Mouse (Mus musculus) embryo, embryonic 10.5 days (tissue): ENCODE results near the gene Atp6v1b1.

Source experiments
- DNase-seq: peaks from one replicate; pipeline ENCODE4 v3.0.0-alpha.2; 2015; ENCODE audit warnings: low spot score

Gene Atp6v1b1

DNA sequence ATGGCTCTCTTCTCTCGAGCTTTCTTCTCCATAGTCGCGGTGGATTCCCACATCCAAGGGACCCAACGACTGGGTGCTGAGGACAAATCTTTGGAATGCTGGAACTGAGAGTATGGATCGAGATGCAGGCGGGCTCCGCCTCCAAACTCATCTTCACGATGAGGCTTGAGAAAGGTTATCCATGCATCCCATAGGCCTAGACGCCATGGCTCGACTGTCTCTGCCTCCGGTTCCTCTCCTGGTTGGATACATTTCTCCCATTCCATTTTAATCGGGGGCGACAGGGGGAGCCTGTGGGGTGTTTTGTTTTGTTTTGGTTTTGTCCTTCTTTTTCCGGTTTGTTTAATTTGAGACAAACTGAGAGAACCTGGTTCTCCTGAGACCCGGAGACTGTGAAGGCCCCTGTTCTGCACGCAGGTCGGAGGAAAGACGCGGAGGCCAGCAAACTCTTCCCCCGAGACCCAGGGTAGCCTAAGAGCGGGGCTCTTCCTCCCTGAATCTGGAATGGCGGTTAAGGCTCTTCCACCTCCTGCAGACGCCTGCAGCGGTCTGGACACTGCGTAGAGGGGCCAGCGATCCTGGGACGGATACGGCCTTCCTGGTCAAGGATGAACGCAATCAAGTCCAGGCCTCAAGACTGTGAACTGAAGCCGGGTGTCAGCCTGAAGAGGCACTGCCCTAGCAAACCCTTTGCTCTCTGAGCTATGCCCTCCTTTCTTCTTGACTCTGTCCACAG lies 27.2 kb upstream of the Atp6v1b1 start:
- DNase-seq = peak; percentile 69

DNA sequence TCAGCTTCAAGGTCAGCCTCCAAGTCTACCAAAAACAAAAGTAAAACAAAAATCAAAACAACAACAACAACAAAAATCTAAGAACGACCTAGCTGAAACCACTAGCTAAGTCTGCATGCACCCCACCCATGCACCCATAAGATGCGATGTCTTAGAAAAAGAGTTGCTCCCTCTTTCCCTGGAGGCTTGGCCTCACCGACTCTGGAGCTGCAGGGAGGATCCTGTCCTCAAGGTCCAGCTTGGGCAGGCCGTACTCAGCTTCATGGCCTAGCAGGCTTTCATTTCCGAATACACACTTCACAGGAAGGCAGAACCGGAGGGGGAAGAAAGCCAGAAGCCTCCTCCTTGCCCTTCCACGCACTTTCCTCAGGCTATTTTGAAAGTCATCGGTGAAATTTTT lies 25.8 kb upstream of the Atp6v1b1 start:
- peak; percentile 56 for DNase-seq

DNA sequence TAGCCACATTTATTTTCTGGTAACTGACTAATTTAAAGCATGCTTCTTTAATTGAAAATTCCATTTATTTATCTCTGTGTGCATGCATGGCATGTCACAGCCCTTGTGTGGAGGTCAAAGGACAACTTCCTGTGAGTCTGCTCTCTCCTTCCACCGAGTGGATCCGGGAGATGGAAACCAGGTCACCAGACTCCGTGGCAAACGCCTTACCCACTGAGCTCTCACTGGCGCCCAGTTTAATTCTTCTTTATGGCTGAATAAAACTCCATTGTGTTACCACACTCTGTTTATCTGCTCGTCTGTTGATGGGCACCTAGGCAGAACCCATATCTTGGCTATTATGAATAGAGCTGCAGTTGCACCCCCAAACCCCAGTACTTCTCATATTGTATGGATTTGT lies 20.3 kb upstream of the Atp6v1b1 start:
- DNase-seq = no peak

DNA sequence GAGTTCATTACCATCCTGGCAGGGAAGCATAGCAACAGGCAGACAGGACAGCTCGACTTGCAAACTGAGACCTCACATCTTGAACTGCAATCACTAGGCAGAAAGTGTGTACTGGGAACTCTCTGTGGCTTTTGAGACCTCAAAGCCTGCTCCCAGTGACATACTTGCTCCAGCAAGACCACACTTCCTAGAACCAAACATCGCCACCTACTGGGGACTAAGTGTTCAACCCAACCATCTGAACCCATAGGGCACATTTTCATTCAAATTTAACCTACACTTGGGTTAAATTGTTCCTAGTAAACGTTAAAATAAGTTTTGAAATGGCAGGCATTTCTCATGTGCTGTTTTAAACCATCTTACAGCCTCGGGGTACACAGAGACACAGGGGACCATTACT lies 15.6 kb upstream of the Atp6v1b1 start:
- DNase-seq = no peak

DNA sequence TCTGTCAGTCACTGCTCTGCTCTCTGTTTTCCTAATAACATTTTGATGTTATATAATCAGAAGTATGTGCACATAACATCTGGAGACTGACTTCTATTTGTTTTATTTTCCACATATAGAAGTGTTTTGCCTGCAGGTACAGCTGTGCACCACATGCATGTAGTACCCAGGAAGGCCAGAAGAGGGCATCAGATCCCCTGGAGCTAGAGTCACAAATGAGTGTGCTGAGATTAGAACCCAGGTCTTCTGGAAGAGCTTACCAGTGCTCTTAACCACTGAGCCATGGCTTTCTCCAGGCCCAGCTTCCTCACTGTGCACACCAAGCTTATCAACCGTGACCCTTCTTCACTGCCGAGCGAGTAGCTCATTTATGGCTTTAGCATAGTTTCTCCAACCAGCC lies 14.3 kb upstream of the Atp6v1b1 start:
- DNase-seq = no peak

- no peak for DNase-seq
These were observed 13.3 kb upstream of the Atp6v1b1 start for GRCm38 (mm10) chr6:83729350-83729970.

DNA sequence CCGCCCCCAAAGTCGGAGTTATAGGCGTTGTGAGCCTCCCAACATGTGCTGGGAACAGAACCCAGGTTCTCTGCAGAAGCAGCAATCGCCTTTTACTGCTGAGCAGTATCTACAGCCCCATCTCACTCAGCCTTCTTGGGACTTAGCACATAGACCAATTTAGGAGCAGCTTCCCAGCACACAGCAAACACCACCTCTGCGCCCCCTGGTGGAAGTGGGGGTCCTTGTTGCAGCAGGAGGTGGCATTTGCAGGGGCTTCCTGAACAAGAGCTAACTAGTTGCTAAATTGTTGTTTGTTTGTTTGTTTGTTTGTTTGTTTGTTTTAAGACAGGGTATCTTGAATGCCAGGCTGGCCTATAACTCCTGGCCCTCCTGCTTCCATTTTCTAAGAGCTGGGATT lies 11.7 kb upstream of the Atp6v1b1 start:
- DNase-seq = peak; percentile 81

DNA sequence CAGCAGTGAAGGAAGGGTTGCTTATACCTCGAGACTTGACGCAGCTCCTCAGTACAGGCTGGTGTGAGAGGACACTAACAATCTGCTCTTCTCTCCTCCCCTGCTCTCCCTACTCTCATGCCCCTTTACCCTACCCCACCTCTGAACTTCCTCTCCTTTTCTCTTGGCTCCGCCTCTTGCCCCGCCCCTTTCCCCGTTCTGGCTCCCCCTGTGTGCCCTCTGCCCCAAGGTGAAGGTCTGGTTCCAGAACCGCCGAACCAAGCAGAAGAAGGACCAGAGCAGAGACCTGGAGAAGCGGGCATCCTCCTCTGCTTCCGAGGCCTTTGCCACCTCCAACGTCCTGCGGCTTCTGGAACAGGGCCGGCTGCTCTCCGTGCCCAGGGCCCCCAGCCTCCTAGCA lies 5.5 kb upstream of the Atp6v1b1 start:
- no peak for DNase-seq

GRCm38 (mm10) chr6:83738596-83738995 lies 4.2 kb upstream of the Atp6v1b1 start:
- DNase-seq = no peak

DNA sequence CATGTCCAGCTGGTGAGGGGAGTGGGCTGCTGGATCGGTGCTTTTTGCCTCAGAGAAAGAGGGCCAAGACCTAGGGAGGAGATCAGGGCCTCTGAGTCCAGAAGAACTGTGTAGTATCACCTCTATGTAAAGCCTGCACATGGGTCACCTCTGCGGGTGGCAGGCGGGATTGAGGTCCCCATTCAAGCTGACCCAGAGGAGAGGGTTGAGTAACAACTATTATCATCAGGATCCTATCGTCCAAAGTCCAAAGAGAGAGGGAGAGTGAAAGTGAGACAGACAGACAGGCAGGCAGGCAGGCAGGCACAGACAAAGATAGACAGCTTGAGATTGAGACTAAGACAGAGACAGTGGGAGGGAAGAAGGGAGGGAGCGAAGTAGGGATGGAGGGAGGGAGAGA lies 422 bp downstream of the Atp6v1b1 start:
- no peak for DNase-seq

- no peak for DNase-seq
These were observed 1.3 kb downstream of the Atp6v1b1 start for GRCm38 (mm10) chr6:83744126-83744525.

GRCm38 (mm10) chr6:83744557-83744956 lies 1.8 kb downstream of the Atp6v1b1 start:
- no peak for DNase-seq

DNA sequence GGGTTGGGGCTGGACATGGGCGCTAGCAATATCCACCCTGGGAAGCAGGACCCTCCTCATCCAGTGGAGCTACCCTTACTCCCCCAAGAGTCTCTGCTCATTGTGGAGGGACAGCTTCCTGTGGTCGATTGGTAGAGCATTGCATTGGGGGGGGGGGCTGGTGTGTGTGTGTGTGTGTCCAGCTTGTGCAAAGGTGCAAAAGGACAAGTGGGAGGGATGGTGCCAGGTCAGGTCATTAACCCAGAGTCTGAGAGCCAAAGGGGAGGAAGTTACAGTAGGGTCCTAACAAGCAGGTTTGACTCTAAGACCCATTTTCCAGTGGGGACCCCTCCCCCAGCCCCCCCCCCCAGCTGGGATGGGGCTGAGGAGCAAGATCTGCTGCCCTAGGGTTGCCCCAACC lies 2.7 kb downstream of the Atp6v1b1 start:
- no peak for DNase-seq

DNA sequence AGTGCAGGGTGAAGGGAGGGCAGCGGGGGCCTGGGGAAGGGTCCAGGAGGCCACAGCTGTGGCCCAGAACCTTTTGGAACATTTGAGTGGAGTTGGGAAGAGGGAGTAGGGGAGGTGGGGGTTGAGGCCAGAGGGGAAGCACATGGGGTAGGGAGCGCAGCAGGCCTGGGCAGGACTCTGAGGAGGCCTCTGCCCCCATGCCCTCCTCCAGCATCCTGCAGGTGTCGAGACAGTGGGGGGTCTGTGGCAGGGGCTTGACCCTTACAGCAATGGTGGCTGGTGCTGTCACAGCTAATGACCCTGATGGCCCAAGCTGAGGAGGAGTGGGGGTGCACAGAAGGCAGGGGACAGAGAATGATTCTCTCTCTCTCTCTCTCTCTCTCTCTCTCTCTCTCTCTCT lies 6.5 kb downstream of the Atp6v1b1 start:
- DNase-seq = no peak

DNA sequence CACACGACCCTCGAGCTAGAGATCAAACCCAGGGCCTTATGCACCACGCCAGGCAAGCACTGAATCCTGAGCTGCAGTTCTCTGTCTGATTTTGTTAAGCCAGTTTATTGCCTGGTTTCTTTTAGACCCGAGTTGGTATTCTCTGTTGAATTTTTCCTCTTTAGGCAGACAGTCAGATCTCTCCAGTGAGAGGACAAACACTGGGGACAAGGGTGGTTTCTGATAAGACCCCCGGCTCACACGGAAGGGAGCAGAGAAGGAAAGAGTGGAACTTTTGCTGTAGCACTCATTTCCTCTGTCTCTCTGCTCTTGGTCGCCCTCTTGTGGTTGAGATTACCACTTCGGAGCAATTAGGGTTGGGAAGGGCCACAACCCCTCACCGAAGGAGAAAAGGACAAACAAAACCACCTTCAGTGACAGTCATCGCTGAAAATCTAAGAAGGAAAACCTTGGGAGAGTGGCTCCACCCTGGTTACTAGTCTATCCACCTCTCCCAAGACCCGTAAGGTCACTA lies 7.4 kb downstream of the Atp6v1b1 start:
- DNase-seq = peak; percentile 89

GRCm38 (mm10) chr6:83756051-83756450 lies 13.3 kb downstream of the Atp6v1b1 start:
- DNase-seq = no peak

- DNase-seq = no peak
These were observed 19.6 kb downstream of the Atp6v1b1 start, which contains the start of gene Ankrd53 for GRCm38 (mm10) chr6:83762344-83762743. Ankrd53 (plus strand) TSS chr6:83762644.

DNA sequence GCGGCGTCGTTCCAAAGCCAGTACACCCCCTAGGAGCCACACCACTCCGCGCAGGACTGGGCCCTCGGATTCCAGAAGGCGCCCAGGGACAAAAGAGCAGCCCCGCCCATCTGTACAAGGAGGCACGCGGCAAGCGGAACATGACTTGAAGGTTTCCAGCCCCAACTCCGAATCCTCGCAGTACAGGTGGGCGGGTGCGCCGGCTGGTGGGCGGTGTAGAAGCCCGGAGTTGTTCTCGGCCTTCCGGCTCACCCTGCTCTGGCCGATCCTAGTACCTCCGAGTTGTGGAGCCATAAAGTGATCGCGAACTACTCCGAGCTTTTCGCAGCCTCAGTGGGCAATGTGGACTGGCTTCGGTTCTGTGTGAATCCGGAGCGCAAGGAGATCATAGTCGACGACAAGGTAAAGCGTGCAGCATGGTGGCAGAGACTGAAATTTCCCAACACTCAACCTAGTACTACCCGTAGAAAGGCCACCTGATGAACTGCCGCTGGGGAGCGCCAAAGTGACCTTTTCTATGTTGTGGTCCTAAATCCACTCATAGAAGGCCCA lies 20.2 kb downstream of the Atp6v1b1 start:
- DNase-seq = peak; percentile 64

DNA sequence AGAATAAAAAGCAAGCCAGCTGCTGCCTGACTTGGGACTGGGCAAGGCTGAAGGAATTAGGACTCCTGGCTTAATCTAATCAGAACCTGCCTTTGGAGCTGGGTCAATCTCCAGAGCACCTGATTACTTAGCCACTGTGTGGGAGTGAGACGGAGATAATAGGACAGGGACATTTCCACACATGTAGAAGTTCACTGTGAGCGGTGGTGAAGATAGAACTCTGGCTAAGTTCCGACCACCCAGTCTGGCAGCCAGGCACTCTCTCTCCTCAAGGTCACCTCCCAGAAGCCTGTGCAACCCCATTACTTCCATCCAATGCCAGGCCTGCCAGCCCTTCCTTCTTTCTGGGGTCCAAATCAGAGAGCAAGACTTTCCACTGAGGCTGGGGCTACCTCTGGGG lies 24.2 kb downstream of the Atp6v1b1 start:
- no peak for DNase-seq

DNA sequence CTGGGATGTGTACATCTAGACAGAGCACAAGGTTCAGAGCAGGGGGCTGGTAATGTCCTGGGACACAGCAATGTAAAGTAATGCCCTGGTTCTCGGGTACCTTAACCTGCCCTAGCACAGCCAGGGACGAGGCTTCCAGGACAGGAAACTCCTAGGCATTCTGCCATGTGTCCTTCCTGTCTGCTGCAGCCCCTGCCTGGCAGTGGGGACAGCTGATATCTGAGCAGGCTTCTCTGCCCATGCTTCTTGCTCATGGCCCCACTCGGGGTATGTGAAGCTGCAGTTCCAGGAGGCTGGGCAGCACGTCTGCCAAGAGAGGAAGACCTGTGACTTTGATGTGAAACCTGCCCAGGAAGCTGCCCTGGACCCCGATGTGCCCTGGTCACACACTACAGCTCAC lies 25.7 kb downstream of the Atp6v1b1 start:
- DNase-seq = no peak

GRCm38 (mm10) chr6:83774126-83774525 lies 31.3 kb downstream of the Atp6v1b1 start:
- no peak for DNase-seq

- peak; percentile 59 for DNase-seq
These were observed 32.2 kb downstream of the Atp6v1b1 start for GRCm38 (mm10) chr6:83774781-83775563.
